In the genomic region with DNA sequence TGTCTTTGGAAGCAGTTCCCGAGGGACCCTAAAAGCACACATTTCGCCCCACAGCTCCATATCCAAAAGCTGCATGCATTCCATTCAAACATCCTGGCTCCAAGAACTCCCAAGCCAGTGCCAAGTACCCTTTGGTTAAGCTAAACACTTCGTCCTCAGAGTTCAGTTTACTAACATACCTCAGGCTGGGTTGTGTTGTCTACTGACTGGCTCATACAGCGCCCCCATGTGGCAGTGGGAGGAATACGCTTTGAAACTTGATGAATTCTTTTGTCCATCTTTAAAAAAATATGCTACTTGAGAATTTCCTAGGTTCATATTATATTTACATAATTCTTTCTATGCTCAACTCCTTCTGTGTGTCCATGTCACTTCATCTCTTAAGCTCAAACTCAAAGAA, we compare ENCODE assay signal across 12 mouse cellular contexts. TPM values are rescaled to one million over a fixed set of nuclear protein-coding genes. Genes with fewer than 3 reads are reported as not detected.
DNase-seq lines count a peak whose midpoint lies in the region; ATAC-seq and TF ChIP-seq lines count a peak whose summit lies in the region.
"Had no signal": no experiment of that assay in that cellular context is flagged by ENCODE, and none has a peak within 500 bp of the region (broad histone marks: within the 10 kb centered on the region; RNA-seq: fewer than 3 reads in every experiment).

No protein-coding gene starts in this region.

- peak; percentile 42 for TF ChIP-seq CTCF in forebrain, postnatal 0 days (IDR thresholded peaks at IDR 0.05; ENCODE audit: low read depth)
- peak; percentile 70; the same call in 1 of the 2 replicates for TF ChIP-seq CTCF in small intestine, adult 2 months (IDR thresholded peaks at IDR 0.05; ENCODE audit: extremely low read depth, insufficient read length, insufficient replicate concordance, low read depth, low read length)

- H3K9me3 ChIP-seq in forebrain, postnatal 0 days (ENCODE audit: low read length) = no peaks in the 10 kb centered on the region
- no peaks in the 10 kb centered on the region for H3K9me3 ChIP-seq in forebrain, embryonic 10.5 days

- no peaks in the 10 kb centered on the region for H3K4me1 ChIP-seq in forebrain, postnatal 0 days (ENCODE audit: insufficient read depth)
- H3K4me1 ChIP-seq in forebrain, embryonic 10.5 days = peaks cover 8% of the 10 kb centered on the region
- no peaks in the 10 kb centered on the region for H3K4me1 ChIP-seq in small intestine, adult 2 months (ENCODE audit: control insufficient read depth, insufficient read depth, insufficient read length, low read length)

- no peak overlapping the region for H3K9ac ChIP-seq in forebrain, postnatal 0 days

- no peak overlapping the region for H3K4me2 ChIP-seq in forebrain, postnatal 0 days (ENCODE audit: low read depth)

- 66% methylated on average over 5 of the region's 5 CpGs for WGBS in forebrain, postnatal 0 days
- WGBS in forebrain, embryonic 10.5 days = 65% methylated on average over 5 of the region's 5 CpGs
- WGBS in small intestine, adult 2 months = 50% methylated on average over 5 of the region's 5 CpGs

- no peak for DNase-seq in forebrain, postnatal 0 days
- no peak for DNase-seq in forebrain, embryonic 10.5 days (ENCODE audit: extremely low spot score, low spot score)
- peak; percentile 12 for DNase-seq in right cerebral cortex, postnatal 14 days
- no peak for DNase-seq in right cerebral cortex, postnatal 25 days
- peak; percentile 15 for DNase-seq in induced T-regulatory cell, adult 2 months (ENCODE audit: low read depth)
- no peak for DNase-seq in T-cell, adult 2 months (ENCODE audit: low spot score)
- DNase-seq in yolk sac, embryonic 10.5 days (ENCODE audit: low spot score) = no peak
- DNase-seq: cerebellum, adult 9-11 months had no signal

- no peaks in the 10 kb centered on the region for H3K27me3 ChIP-seq in forebrain, postnatal 0 days (ENCODE audit: insufficient read depth, low read length)
- no peaks in the 10 kb centered on the region for H3K27me3 ChIP-seq in forebrain, embryonic 10.5 days (ENCODE audit: poor library complexity, severe bottlenecking)
- no peaks in the 10 kb centered on the region for H3K27me3 ChIP-seq in small intestine, adult 2 months (ENCODE audit: control insufficient read depth, insufficient read depth, low read length)

- ATAC-seq in forebrain, postnatal 0 days = no peak
- ATAC-seq: inflammation-experienced regulatory T-cells, adult 6 months had no signal

- H3K4me3 ChIP-seq in forebrain, postnatal 0 days (ENCODE audit: low read depth, low read length) = no peak overlapping the region
- no peak overlapping the region for H3K4me3 ChIP-seq in forebrain, embryonic 10.5 days
- H3K4me3 ChIP-seq in small intestine, adult 2 months (ENCODE audit: low read depth, low read length) = no peak overlapping the region

- no peaks in the 10 kb centered on the region for H3K36me3 ChIP-seq in forebrain, postnatal 0 days (ENCODE audit: insufficient read depth)
- H3K36me3 ChIP-seq in forebrain, embryonic 10.5 days (replicated peaks) = no peaks in the 10 kb centered on the region
- H3K36me3 ChIP-seq in small intestine, adult 2 months (ENCODE audit: control insufficient read depth, insufficient read depth, low read length) = no peaks in the 10 kb centered on the region
- H3K36me3 ChIP-seq: G1E had no signal

- no peak for TF ChIP-seq POLR2A in small intestine, adult 2 months (IDR thresholded peaks at IDR 0.05; ENCODE audit: low read depth, low read length)

- no peak overlapping the region for H3K27ac ChIP-seq in forebrain, postnatal 0 days (ENCODE audit: low read depth, low read length)
- H3K27ac ChIP-seq in forebrain, embryonic 10.5 days = no peak overlapping the region
- H3K27ac ChIP-seq in small intestine, adult 2 months (ENCODE audit: insufficient read depth, low read depth, low read length) = no peak overlapping the region

RNA-seq across cellular contexts. Expression of gene Hsd17b2, which starts 25.9 kb away (rescaled TPM):
- not detected in 2 replicates for total RNA-seq in forebrain, postnatal 0 days (2014; rRNA removed)
- polyA plus RNA-seq in forebrain, postnatal 0 days (2015; fragmentation: Nextera tagmentation; extraction: Ambion mirVana) = 0.14 TPM in 1 of 2 replicates, not detected in the other
- polyA plus RNA-seq in forebrain, embryonic 10.5 days (2016; fragmentation: Nextera tagmentation; extraction: Ambion mirVana) = not detected in 2 replicates
- 14.0 and 85.7 TPM in 2 replicates for polyA plus RNA-seq in small intestine, adult 2 months (2012; rRNA removed)
- polyA plus RNA-seq: G1E; lung, embryonic 16.5 days had no signal

RNA-seq across cellular contexts. Expression of gene Sdr42e1, which starts 54.1 kb away (rescaled TPM):
- 3.5 and 6.9 TPM in 2 replicates for total RNA-seq in forebrain, postnatal 0 days (2014; rRNA removed)
- 1.9 and 2.8 TPM in 2 replicates for polyA plus RNA-seq in forebrain, postnatal 0 days (2015; fragmentation: Nextera tagmentation; extraction: Ambion mirVana)
- 0.32 and 0.42 TPM in 2 replicates for polyA plus RNA-seq in forebrain, embryonic 10.5 days (2016; fragmentation: Nextera tagmentation; extraction: Ambion mirVana)
- polyA plus RNA-seq in small intestine, adult 2 months (2012; rRNA removed) = 4.4 and 7.4 TPM in 2 replicates
- polyA plus RNA-seq: G1E had no signal

Comparison
In these comparisons a context has a peak if more than half of its experiments do, and no peak if none do; other contexts are left out.
1. DNase-seq: peak in right cerebral cortex, postnatal 14 days (single experiment) and induced T-regulatory cell, adult 2 months (single experiment); none in forebrain, postnatal 0 days (single experiment), forebrain, embryonic 10.5 days (single experiment), right cerebral cortex, postnatal 25 days (single experiment), T-cell, adult 2 months (single experiment) and yolk sac, embryonic 10.5 days (single experiment).
2. RNA of gene Hsd17b2, which starts 25.9 kb away (polyA plus RNA-seq): 14.0 to 85.7 TPM in small intestine, adult 2 months; 0.14 TPM in forebrain, postnatal 0 days and not detected in forebrain, embryonic 10.5 days; every median in the first group is over 10 times any median in the second.